Mouse (Mus musculus) kidney, postnatal 4 days (tissue): ENCODE results near the gene Samd10.

ENCODE experiments used
- DNase-seq, 2 experiments: peaks; one replicate each; pipeline ENCODE4 v3.0.0; 2021; ENCODE audit warnings: mixed read lengths in 2 of 2

The Samd10 gene

GRCm38 (mm10) chr2:181574921-181575545, 24.0 kb downstream of the Samd10 start:
- DNase-seq, result no peak

- DNase-seq, result no peak
Measured at GRCm38 (mm10) chr2:181573961-181574360, 25.1 kb downstream of the Samd10 start.

GRCm38 (mm10) chr2:181572921-181573920, 25.8 kb downstream of the Samd10 start:
- DNase-seq, result no peak

DNA sequence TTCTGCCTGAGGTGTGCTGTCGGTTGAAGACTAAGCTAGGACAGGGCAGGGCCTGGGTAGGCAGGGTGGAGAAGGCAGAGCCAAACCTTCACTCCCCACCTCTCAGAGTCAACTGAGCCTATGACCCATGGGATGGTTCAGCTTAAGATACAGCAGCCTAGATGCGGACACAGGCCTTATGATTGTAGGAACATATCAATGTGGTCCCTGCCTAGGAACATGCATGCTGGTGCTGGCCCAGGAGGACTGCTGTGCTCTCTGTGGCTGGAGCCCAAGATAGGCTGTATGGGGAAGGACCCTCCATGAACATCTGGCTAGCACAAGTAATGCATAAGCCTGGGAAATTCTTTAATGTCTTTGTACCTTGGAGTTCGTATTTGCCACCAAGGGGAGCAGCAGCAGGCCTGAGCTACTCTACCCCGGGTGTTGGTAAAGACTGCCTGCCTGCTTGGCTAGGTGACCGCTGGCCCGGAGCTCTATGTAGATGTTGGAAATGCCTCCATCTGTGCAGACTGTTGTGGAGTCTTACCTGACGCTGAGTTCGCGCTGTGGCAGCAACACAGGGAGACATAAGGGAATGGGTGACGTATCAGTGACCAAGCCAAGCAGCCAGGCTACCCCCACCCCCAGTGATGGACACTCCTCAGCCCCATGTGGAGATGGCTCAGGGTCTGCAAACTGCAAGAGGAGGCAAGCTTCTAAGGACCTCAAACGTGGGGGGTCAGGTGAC, 26.9 kb downstream of the Samd10 start:
- DNase-seq, result no peak

GRCm38 (mm10) chr2:181570921-181571595, 28.0 kb downstream of the Samd10 start:
- no peak for DNase-seq

DNA sequence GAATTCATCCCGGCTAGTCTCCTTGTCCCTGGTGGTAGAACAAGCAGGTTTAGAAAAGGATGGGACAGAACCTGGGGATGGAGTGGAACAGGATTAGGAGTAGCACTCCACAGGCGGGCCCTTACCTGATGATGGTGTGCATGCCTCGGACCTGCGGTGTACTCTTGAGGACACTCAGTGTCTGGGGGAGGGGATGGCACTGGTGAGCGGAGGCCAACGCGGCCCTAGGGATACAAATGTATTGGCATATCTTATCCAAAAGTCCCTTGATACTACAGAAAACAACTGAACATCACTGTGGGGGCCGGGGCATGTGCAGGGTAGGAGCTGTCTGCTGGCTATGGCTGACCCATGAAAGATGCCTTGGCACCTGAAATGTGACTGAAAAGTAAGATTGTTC, 28.6 kb downstream of the Samd10 start:
- DNase-seq, result no peak

DNA sequence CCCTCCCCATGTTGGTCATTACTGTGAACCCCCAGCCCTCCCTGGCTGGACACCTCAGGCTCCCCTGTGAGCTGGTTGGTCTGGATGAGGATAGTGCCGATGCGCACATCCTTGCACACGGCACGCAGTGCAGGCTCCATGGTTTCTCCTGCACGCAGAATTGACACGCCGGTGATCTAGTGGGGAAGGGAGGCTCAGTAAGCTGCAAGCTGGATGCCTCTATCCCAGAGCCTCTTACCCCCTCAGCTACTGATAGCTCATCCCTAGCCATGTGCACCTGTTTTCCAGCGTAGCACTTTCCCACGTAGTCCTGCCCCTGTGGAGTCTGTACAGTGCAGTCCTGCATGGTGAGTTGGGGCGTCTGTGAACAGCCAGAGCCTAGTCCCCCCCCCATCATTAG, 29.2 kb downstream of the Samd10 start:
- no peak for DNase-seq

DNA sequence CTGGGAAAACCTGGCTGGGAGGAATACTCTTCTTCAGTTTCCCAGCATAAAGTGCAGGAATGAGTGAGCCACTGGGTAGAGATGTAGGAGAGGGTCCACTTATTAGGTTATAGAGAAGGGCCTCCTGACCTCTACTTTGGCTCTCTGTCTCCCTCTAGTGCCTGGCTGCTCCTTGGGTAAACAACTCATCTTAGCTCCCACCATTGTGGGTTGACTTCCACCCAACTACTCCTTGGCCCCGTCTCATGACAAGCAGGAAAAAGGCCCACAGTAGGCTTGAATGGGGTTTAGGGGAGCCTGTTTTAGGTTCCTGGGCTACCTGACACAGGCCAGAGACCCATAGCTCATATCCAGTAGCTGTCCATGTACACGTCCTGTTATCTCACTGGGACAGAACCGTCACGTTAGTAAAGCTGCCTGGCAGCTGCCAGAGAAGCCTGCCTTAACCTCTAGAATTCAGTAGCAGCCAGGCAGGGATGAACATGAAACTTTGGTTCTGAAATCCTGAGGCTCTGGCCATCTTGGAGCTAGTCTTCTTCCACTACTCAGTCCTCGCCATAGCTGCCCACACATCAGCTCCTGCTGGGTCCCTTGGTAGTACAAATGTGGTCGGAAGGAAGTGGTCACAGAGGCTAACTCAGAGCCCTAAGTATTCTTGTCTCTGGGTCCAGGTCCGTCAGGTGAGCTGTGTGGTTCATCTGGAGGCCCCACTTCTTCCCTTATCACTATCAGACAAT, 30.6 kb downstream of the Samd10 start:
- DNase-seq, result peak; percentile 73 to 76

- DNase-seq, result no peak
Measured at GRCm38 (mm10) chr2:181567338-181567737, 31.7 kb downstream of the Samd10 start.

DNA sequence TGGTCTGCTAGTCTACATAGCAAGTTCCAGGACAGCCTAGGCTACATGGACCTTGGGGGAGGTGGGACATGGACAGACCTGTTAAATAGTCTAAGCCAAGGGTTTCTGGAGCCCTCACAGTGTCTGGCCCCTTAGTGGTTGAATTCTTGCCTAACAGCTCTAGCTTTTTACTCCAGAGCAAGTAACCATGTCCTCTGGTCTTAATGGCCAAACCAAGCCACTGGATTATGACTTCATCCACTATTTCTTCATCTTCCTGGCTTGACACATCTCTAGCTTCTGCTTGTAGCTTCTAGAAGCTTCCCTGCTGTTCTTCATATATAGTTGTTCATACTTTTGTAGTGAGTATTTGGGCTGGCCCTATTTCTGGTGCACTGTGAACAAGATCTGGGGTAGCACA, 45.2 kb downstream of the Samd10 start:
- no peak for DNase-seq

DNA sequence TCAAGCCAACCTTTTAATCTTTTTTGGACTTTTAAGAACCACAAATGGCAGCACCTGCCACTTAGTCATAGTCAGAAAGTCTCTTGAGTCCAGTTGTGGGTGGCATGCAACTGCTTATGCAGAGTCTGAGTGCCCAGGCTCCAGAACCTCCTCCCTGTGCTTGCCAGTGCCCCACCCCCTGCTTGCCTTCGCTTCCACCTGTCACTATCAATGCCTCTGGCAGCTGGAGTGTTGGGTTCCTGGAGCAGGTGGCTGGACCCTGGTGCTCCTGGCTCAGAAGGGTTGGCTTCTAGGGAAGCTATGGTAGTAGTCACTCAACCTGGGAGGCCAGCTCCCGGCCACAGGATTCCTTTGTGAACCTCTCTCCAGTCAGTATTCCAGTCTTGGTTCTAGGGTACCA, 48.8 kb downstream of the Samd10 start:
- no peak for DNase-seq

DNA sequence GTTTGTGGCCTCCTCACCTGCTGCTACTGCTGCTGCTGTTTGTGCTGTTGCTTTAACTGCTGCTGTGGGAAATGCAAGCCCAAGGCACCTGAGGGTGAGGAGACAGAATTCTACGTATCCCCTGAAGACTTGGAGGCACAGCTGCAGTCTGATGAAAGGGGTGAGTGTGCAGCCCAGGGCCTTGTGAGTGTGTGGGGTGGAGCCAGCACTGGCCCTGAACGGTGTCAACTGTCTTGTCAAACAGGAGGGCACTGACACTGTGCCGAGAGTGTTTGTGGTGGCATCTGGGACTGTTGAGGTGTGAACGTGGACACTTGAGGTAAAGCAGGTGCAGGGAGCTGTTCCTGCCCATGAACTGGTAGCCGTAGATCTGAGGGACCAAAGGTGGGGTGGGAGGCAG, 50.3 kb downstream of the Samd10 start:
- no peak for DNase-seq

- no peak for DNase-seq
Measured at GRCm38 (mm10) chr2:181548227-181548626, 50.8 kb downstream of the Samd10 start.

DNA sequence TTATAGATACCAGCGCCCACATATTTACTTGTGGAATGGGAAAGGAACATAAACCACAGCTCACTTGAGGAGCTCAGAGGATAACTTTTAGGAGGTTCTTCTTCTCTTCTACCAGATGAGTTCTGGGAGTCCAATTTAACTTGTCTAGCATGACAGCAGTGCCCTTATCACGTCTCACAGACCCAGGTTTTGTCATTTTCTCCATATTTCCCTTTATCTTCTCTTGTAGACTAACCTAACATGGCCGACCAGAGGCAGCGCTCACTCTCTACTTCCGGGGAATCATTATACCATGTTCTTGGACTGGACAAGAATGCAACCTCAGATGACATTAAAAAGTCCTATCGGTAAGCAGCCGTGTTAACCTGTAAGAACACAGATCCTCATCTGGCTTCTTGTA, 52.9 kb downstream of the Samd10 start:
- DNase-seq, result no peak
